Mouse (Mus musculus): Measurements from ENCODE around the gene Thada.

Gene Thada

DNA sequence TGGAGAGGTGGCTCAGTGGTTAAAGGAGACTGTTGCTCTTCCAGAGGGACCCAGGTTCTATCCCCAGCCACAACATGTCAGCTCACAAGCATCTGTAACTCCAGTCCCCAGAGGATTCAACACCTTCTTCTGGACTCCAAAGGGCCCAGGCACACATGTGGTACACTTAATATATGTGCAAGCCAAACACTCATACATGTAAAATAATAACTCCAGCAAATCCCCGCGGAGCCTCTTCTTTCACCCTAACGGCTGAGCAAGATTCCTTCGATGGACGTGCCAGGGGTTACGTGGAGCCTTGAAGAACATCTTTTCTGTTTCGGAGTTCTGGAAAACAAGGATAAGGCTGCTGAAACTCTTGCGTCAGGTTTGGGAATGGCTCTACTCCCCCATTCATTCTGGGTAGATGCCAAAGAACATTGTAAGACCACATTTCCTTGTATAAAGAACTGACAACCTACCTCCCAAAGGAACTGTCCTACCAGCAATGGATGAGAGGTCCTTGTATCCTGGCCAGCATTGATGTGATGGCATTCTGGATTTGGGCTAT lies 303.7 kb downstream of the Thada start:
- no peak for DNase-seq (ENCODE audit: low spot score in 2 of 2)

DNA sequence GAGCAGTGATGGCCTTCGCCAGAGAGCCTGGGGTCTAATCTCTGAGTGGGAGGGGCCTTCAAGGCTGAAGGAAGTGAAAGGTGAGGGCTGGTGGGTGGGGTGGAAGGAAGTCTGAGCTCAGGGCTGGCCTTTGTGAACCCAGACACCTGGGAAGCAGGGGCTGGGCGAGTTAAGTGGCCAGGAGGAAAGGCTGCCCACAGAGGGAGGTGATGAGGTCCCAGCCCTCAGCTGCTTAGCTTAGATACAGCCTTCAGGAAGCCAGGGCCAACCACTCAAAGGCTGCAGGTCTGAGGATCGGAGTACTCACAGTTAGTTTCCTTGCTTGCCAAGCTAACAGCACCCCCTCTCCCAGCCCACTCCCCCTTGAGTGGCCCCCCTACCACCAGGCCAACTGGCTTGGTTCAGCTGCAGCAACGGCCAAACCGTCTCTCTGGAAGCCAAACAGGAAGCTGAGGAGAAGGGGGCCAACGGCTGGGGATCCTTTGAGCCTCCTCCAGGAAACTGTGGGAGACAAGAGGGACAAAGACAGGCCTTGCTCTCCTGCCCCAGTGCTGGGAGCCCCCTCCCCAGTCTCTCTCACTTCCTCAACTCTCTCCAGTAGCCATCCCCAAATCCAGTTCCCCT lies 304.7 kb downstream of the Thada start:
- DNase-seq (ENCODE audit: low spot score in 2 of 2): no peak

DNA sequence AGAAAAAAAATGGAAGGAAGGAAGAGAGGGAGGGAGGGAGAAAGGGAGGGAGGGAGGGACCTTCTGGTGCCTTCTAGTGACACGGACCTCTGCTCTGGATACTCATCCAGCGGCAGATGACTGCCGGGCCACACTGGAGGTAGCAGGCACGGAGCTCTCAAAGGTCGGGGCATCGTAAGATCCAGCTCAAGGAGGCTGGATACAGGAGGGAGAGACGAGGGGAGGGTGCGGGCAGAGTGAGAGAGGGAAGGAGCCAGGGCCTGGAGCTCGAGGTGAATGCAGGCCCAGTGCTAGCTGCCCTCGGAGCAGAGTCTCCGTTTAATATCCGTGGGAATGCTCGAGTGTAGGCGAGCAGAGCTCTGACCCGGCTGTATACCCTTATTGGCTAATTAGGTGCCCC lies 307.1 kb downstream of the Thada start:
- DNase-seq (ENCODE audit: low spot score in 2 of 2): no peak

DNA sequence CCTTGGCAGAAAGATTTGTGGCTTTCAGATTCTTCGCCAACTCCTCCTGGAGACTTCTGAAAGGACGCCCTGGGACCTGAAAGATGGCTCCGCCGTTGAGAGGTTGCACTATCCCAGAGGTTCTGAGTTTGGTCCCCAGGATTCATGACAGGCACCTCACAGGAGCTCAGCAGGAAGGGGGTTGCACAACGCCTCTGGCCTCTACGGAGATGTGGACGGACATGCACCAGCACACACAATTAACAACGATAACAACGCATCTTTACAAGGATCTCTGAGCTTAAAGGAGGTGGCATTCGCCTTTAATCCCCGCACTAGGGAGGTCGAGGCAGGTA lies 307.6 kb downstream of the Thada start:
- DNase-seq (ENCODE audit: low spot score in 2 of 2): no peak

DNA sequence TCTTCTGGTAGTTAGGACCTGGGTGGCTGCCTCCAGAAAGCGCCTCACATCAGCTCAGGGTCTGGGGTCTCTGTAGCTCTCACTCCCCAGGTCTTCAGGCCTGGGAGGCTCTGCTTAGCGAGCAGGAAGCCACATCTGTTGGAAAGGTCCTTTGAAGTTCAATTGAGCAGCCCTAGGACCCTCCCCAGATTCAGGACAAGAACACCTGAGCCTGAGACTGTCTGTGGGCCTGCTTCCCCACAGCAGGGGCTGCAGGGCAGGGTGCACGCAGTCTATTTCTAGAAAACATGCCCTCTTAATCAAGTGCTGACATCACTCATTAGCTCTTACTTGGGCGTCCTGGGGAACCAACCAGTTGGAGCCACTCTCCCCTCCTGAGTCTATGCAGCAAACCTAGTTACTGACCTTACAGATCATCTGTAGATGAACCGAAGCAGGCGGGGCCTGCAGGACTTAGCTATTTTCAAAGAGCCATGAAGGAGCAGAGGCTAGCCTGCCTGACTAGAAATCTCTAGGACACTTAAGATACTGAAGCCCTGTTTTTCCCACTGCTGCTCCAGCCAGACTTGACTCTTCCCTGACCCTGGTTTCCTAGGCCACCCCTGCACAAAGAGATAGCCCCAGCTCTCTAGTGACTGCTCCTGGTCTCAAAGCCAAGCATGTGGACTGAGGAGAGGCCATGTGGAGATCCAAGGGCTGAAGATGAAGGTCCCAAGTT lies 308.1 kb downstream of the Thada start:
- no peak for DNase-seq (ENCODE audit: low spot score in 2 of 2)

DNA sequence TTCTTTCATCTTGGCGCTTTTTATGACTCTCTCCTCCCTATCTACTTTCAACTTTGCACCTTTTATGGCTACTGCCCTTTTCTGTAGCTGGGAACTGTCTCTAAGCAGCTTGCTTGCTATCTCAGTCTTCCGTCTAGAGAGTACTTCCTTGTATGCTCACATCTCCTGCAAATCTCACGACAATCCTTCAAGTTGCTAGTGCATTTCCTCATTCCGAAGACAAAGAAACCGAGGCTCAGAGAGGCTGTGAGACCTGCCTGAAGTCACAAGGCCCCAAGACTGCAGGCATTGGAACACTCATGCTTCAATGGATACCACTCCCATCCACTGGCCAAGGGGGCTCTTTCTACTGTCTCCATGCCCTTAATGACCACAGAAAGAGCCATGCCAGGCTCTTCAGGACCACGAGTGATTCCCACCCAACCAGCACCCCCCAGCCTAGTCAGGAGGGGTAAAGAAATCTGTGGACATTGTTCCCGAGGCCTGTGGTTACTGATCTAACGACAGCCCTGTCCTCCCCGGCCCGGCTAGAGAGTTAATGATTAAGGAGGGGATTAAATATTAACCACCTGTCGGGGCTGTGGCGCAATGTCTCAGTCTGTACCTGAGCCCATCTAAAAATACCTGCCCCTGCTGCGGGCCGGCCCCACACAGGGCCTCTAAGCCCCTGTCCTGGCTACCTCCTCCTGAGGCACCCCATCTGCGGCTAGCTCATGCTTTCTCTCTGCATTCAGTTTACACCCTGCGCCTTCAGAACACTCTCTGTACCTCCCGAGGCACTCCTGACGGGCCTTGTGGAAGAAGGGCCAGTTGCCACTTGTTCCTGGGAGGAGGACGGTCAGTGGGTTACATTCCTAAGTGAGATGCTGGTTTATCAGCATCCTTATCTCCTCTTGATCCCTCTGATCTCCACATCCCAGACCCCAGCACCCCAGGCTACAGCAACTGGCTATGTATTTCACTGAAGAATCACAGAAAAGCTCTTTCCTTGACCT lies 309.0 kb downstream of the Thada start:
- DNase-seq (ENCODE audit: low spot score in 2 of 2): no peak

DNA sequence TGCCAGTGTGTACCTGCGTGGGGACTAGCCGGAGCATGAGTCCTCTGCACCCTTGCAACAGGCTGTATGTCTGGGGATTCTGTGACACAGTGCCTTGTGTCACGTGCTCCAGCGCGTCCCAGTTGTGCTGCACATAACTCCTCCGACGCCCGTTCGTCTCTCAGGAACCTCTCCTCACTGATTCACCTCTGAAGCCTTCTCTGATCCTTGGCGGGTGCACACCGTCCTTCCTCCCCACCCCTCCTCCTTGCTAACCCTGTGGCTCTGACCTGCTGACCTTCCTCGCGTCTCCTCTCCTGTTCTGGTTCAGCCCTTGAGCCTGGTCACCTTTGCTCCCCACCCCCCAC lies 309.8 kb downstream of the Thada start:
- no peak for DNase-seq (ENCODE audit: low spot score in 2 of 2)

DNA sequence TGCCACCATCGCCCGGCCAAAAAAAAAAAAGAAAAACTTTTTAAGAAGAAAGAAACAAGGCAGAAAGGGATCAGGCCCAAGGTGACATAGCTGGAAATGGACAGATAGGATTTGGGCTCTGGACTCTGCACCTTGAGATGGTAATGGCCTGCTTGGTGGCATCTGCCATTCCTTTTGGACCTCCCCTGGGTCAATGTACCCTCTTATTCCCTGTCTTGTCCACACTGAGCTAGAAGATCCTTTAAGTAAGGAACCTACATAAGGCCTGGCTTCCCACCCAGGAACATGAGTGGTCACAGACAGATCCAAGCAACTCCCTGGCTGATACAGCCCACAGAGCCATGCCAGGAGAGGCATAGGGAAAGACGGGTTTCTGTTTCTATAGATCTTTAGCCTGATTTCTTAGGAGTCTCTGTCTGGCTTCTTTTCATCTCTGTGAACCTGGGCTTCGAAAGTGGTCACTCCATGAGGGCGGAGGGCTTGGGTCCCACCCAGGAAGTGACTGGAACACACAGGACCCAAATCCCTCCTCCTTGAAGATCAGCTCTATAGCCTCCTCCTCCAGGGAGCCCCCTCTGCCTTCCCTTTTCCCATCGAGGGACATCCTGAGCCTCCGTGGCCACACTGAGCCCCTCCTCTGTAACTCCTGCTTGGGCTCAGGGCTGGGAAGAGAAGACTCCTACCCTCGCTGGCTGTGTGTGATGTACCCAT lies 310.3 kb downstream of the Thada start:
- no peak for DNase-seq (ENCODE audit: low spot score in 2 of 2)

DNA sequence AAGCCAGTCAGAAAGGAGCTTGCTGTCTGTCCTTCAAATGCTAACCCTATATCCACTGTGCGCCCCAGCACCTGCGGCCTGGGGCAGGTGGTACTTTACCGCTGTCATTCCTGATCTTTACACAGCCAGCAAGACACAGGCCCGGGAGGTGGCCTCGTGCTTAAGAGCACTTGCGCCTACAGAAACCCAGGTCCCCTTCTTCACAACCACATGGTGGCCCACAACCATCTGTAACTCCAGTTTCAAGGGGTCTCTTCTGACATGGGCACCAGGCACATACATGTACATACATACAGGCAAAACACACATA lies 311.0 kb downstream of the Thada start:
- no peak for DNase-seq (ENCODE audit: low spot score in 2 of 2)

DNA sequence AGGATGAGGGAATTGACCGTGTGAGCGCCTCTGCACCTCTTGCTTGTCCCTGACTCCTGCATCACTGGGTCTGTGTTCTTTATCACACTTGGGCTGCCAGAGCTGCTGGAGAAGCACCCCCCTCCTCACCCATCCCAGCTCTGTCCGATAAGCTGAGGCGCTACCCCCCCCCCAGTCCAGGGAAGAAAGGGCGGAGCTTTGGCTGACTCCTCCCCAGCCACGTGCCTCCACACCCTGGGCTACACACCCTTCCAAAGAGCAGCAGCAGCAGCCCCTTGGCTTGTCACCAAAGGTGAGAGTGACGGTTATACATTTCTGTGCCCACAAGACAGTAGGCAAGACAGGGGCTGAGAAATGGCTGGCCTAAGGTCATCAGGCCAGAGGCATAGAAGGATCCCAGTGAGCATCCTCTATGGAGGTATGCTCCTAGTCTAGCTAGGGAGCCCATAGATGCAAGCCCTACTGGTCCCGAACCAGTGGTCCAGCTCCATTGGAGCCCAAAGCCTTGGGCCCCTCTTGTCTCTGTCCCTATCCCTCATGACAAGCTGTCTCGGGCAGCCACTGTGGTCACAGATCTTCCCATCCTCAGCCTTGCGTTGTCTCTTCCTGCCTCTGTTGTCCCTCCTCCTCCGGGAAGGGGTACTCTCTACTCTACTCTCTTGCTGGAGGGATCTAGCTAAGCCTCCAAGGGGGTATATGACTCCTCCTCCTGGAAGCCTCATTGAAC lies 311.5 kb downstream of the Thada start:
- DNase-seq (ENCODE audit: low spot score in 2 of 2): no peak

DNA sequence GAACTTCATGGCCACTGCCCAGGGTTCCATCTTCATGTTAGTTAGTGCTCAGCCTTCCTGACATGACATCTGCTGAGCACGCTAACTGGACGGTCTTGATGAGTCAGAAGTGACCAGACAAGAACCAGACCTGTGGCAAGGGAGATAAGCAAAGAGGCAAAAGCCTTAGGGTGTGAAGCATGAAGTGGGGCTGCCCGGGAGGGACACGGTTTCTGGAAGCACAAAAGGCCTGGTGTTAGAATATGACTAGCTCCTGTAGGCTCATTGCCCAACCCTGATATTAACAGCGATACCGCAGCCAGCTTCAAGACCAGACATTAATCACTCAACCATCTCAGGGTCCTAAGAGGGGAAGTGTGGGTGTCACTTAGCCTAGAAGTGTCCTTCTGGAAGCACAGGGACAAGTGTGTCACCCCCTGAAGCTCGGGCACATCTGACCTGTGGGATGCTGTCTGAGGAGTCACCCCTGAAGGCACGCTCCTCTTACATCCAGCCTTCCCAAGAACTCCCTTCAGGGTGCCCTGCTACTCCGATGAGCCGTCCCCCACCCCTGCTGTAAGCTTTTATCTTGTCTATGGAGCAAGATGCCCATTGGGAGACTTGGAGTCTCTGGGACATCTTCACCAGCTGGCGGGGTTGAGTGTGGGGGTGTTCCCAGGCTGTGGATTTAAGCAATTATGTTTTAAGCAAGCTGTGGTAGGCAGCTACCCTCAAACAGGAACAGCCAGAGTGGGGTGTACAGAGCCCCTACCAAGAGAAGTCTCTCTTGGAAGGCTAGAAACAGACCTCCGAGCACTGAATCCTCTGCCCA lies 312.8 kb downstream of the Thada start:
- no peak for DNase-seq (ENCODE audit: low spot score in 2 of 2)

DNA sequence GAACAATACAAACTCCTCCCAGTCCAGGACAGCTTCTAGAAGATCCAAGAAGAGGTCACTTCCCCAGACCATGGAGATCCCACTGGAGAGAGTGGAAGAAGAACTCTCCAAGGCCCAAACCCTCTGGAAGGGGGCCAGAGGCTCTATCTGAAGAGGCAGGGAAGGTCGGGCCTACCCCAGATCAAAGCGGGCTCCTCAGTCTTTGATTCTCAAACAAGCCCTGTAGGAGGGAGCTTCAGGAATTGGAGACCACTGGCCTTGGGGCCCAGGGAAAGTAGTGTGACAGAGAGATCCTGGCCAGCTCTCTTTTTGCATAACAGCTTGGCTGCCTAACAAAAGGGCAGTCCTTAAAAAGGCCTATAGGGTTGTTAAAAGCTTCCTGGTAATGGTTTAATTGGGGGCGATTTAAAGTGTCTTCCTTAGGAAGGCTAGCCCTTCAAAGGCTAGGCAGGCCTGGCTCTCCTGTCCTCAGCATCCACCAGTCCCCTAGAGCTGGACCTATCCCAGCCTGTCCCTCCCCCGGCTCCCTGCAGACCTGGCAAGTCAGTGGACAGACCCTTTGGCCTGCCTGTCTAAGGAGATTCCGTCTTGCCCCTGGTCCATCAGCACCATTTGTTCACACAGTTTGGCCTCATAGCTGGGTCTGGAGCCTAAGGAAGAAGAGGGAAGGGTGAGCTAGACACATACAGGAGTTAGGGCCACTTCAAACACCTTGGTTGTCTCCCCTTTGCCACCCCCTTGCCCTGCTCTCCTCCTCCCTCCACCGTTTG lies 313.6 kb downstream of the Thada start:
- no peak for DNase-seq (ENCODE audit: low spot score in 2 of 2)

DNA sequence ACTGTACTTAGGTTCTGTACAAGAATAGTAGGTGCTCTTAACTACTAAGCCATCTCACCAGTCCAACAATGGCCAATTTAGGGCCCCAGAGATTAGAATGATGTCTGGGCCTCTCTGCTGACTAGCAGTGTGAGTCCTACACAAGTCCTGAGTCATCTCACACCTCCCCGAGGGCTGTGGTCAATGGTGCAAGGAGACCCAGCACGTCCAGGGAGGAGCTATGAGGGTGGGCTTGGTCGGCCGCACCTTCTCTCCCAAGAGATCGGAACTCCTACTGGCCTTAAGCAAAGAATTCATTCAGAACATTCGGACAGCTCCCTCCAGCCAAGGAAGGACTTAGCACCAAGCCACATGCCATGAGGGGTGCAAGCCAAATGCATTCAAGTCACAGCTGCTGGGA lies 314.7 kb downstream of the Thada start:
- DNase-seq (ENCODE audit: low spot score in 2 of 2): no peak

DNA sequence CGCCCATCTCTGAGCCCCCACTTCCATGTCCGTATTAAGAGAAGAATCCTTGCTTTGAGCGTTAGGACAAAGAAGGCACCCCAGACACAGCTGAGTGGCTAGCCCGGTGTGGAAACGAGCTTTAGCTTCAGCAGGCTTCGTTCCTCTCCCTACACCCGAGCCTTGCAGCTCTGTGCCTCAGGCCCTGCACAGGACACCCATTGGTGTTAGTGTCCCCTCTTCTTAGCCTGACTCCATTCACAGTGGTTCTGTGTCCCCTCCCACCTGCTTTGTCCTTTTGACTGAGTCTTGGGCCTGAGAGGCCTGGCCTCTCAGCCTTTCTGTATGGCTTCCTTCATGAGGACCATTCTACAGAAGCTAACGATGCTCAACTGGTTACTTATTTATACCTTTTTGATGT lies 315.7 kb downstream of the Thada start:
- DNase-seq (ENCODE audit: low spot score in 2 of 2): no peak

DNA sequence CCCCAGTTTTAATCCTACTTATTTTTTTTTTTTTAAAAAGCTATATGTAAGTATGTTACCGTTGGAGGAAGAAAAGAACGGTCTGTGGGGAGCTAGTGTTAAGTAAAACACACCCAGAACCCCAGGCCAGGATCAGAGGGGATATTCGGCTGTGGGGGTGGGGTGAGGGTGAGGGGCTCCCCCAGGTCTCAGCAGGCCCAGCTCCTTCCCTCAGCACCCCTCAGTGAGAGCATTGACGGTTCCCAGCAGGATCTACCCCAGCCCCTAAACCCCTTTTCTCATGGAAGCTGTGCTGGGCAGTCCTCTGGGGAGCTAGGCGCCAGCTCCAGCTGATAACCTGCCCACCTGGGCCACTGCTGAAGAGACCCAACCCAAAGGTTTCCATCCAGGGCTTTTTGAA lies 316.4 kb downstream of the Thada start:
- DNase-seq (ENCODE audit: low spot score in 2 of 2): no peak

DNA sequence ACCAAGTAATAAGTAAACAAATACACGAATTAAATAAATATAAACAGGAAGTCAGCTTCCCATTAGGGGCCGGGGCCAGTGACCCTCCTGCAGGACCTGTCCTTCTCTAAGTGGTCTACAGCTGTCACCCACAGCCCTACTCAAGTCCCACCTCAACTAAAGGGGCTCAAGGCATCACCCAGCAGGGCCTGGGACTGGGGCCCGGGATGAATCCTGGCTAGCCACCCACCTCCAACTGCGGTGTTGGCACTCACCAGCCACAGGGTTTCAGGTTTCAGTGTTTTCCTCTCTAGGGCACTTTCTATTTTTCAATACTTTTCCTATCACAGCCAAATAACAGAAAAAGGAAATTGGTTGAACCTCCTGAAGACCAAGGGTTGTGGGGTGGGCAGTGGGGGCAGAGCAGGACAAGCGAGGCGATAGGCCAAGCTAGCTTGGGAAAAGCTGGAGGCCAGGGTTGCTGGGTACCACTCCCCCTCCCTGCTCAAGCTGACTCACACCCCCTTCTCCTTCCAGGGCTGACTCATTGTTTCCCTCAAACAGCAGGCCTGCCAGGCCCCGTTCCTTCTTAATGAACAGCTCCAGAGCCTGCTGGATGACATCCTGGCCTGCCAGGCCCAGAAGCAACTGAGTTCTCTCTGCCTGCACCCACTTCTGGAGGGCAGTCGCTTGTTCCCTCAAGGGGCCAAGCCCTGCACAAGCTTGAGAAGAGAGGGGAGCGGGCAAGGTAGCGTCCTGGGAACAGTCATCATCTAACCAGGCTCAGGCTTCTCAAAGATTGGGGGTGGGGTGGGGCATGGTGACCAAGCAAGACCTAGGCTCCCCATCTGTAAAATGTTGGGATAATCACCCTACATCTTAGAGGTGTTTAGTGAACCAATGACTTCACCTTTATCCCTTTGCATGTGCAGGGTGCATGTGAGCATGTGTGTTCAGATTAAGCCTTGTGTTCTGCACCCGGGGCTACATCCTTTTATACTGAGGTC lies 317.2 kb downstream of the Thada start:
- peak; percentile 58 to 70 for DNase-seq (ENCODE audit: low spot score in 2 of 2)

DNA sequence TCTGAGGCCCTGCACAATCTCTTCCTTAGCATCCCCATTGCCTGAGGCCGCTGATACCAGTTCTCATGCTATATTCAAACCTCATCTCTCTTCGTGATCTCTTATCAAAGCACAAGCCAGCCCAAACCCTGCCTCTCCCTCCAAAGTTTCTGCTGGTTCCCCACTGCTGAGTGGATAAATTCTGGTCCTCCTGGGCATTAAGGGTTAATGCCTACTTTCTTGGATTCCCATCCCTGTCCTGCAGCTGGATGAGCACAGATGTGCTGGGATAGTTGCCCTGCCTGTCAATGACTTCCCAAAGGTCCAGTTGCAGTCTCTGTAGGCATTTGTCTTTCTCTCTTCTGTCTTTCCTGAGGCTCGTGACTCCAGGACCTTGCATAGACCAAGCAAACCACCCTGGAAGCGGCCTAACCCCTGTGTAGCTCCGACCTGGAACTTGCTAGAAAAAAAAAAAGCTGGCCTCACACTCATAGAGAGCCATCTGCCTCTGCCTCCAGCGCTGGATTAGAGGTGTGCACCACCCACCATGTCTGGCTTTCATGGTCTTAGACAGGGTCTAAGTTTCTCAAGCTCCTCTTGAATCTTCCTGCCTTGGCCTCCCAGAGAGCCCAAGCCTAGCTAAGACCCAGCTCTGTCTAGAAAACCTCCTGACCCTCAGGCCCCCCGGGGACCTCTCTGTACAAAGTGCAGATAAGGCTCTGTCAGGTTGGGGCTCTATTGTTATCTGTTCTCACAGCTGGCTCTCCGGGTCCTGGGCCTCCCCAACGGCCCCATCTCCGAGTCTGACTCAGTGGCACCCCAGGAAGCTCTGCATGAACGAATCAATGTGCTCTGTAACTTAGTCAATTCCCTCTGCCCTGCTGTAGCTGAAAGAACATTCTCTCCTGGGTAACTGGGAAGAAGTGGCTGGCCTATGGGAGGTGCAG lies 318.6 kb downstream of the Thada start:
- no peak for DNase-seq (ENCODE audit: low spot score in 2 of 2)
